Mouse (Mus musculus) ES-E14 (cell line): ENCODE measurements around the gene Fryl. TPM values are rescaled to one million over a fixed set of nuclear protein-coding genes. Genes with fewer than 3 reads are reported as not detected.
A peak's percentile ranks its signal among the peaks of the same experiment; 100 is the strongest.

Source experiments
- DNase-seq: peaks from one replicate; pipeline ENCODE4 v3.0.0-alpha.2; 2013; ENCODE audit warnings: low read depth, low spot score
- H3K27ac ChIP-seq: 2 replicates; pipeline ENCODE4 v1.5.1; 2012; ENCODE audit warnings: low read depth, mild to moderate bottlenecking, low read length, moderate library complexity, mixed read lengths; ENCODE audit not compliant: poor library complexity, insufficient read depth, severe bottlenecking
- H3K36me3 ChIP-seq: 2 replicates; pipeline ENCODE4 v1.6.1; 2012; ENCODE audit warnings: mild to moderate bottlenecking, low read length, moderate library complexity, mixed read lengths; ENCODE audit not compliant: control insufficient read depth, poor library complexity, insufficient read depth, severe bottlenecking
- H3K4me1 ChIP-seq, 2 experiments: fragments of 150-350 bp in 1 of 2; sonication (generic) in 1 of 2; 2 replicates each; pipeline ENCODE4 v1.6.1; 2012; ENCODE audit warnings: low read length in 2 of 2, mild to moderate bottlenecking in 1 of 2, mixed read lengths in 1 of 2; ENCODE audit not compliant: control insufficient read depth in 2 of 2, insufficient read depth in 2 of 2, poor library complexity in 1 of 2
- H3K4me3 ChIP-seq, 2 experiments: fragments of 150-350 bp in 1 of 2; sonication (generic) in 1 of 2; 2 replicates each; pipeline ENCODE4 v1.5.1; 2012; ENCODE audit warnings: low read length in 2 of 2, low read depth in 1 of 2, mild to moderate bottlenecking in 1 of 2, mixed read lengths in 1 of 2; ENCODE audit not compliant: insufficient read depth in 1 of 2, poor library complexity in 1 of 2, severe bottlenecking in 1 of 2
- H3K9ac ChIP-seq: 2 replicates; pipeline ENCODE4 v1.6.1; 2012; ENCODE audit warnings: low read depth, mild to moderate bottlenecking, low read length, mixed read lengths; ENCODE audit not compliant: poor library complexity, insufficient read depth, severe bottlenecking
- H3K9me3 ChIP-seq: fragments of 150-350 bp; sonication (generic); 2 replicates; pipeline ENCODE4 v1.6.1; 2012; ENCODE audit warnings: low read depth, mild to moderate bottlenecking, low read length; ENCODE audit not compliant: control insufficient read depth, insufficient read depth
- CHD2 ChIP-seq: IDR thresholded peaks from 2 replicates; pipeline ENCODE4 v1.6.1; 2014; ENCODE audit warnings: mild to moderate bottlenecking, low read depth, low read length, inconsistent platforms
- HCFC1 ChIP-seq: IDR thresholded peaks from 2 replicates; pipeline ENCODE4 v1.6.1; 2012; ENCODE audit warnings: low read length, inconsistent platforms, borderline replicate concordance; ENCODE audit not compliant: insufficient read depth
- MAFK ChIP-seq: IDR thresholded peaks from 2 replicates; pipeline ENCODE4 v1.6.1; 2014; ENCODE audit warnings: mild to moderate bottlenecking, low read depth, low read length, inconsistent platforms; ENCODE audit not compliant: insufficient read depth
- ZC3H11A ChIP-seq: IDR thresholded peaks from 2 replicates; pipeline ENCODE4 v1.6.1; 2012; ENCODE audit warnings: low read depth, mild to moderate bottlenecking, inconsistent platforms, low read length, borderline replicate concordance
- ZNF384 ChIP-seq: IDR thresholded peaks from 2 replicates; pipeline ENCODE4 v1.6.1; 2012; ENCODE audit warnings: low read depth, low read length, inconsistent platforms
- in situ Hi-C, 2 experiments: fragments of 600-800 bp; cut with MboI; formaldehyde crosslinking; loops; one replicate each; pipeline ENCODE4 v1.15.1; 2025; ENCODE audit warnings: low sequenced_read_pairs in 2 of 2, inconsistent platforms in 1 of 2; ENCODE audit not compliant: unreplicated experiment in 2 of 2
- total RNA-seq: library from RNA; depleted of rRNA; stranded (reverse); fragments of 300-350 nt; gene quantifications from 2 replicates; pipeline ENCODE4 v1.2.3, GENCODE M21; 2012

Fryl gene
- total RNA-seq, 1 experiment = 53.3 TPM

- Histone ChIP-seq H3K4me3 (no peak overlapping the region), H3K9ac (no peak overlapping the region), H3K9me3 (no peaks in the 10 kb centered on the region), H3K36me3 (no peaks in the 10 kb centered on the region), H3K27ac (no peak overlapping the region), H3K4me1 (no peaks in the 10 kb centered on the region)
- TF ChIP-seq CHD2 (no peak), HCFC1 (no peak), ZNF384 (no peak), MAFK (no peak), ZC3H11A (no peak)
- in situ Hi-C loops = loop anchor here (10.0 to 25.0 kb wide), 2 partner anchors 397 to 400 kb away; no protein-coding TSS in a partner anchor
- DNase-seq = no peak
These were observed 268.6 kb downstream of the Fryl start for GRCm38 (mm10) chr5:72987786-72988185.

GRCm38 (mm10) chr5:72984091-72984490 lies 272.3 kb downstream of the Fryl start:
- Histone ChIP-seq H3K36me3 (peaks cover 2% of the 10 kb centered on the region; the same call in 1 of the 2 replicates), H3K27ac (no peak overlapping the region), H3K4me3 (no peak overlapping the region), H3K9me3 (no peaks in the 10 kb centered on the region), H3K9ac (no peak overlapping the region), H3K4me1 (no peaks in the 10 kb centered on the region)
- DNase-seq = no peak
- no peak for TF ChIP-seq MAFK
- no peak for TF ChIP-seq CHD2
- TF ChIP-seq ZNF384 = peak; percentile 77
- no peak for TF ChIP-seq HCFC1
- TF ChIP-seq ZC3H11A = peak; percentile 74
- in situ Hi-C loops = loop anchor here (10.0 to 25.0 kb wide), 2 partner anchors 401 to 403 kb away; no protein-coding TSS in a partner anchor

- in situ Hi-C loops = loop anchor here in 1 of 2 experiments (25.0 kb wide), 1 partner anchor 411 kb away; no protein-coding TSS in a partner anchor
- H3K27ac ChIP-seq = no peak overlapping the region
- peaks cover 10% of the 10 kb centered on the region; the same call in 1 of the 2 replicates for H3K36me3 ChIP-seq
- H3K4me3 ChIP-seq = no peak overlapping the region
- TF ChIP-seq ZC3H11A (no peak), ZNF384 (no peak), HCFC1 (no peak), CHD2 (no peak), MAFK (no peak)
- H3K9me3 ChIP-seq = no peaks in the 10 kb centered on the region
- DNase-seq = no peak
- no peaks in the 10 kb centered on the region for H3K4me1 ChIP-seq
- no peak overlapping the region for H3K9ac ChIP-seq
These were observed 279.9 kb downstream of the Fryl start for GRCm38 (mm10) chr5:72976539-72976938.

- no peak for DNase-seq
- H3K9me3 ChIP-seq = no peaks in the 10 kb centered on the region
- no peak overlapping the region for H3K4me3 ChIP-seq
- H3K4me1 ChIP-seq = no peaks in the 10 kb centered on the region
- in situ Hi-C loops = loop anchor here in 1 of 2 experiments (25.0 kb wide), 1 partner anchor 411 kb away; no protein-coding TSS in a partner anchor
- no peak for TF ChIP-seq CHD2
- no peak for TF ChIP-seq HCFC1
- no peak for TF ChIP-seq ZC3H11A
- TF ChIP-seq MAFK = no peak
- TF ChIP-seq ZNF384 = no peak
- H3K36me3 ChIP-seq = peaks cover 10% of the 10 kb centered on the region; the same call in 1 of the 2 replicates
- no peak overlapping the region for H3K9ac ChIP-seq
- H3K27ac ChIP-seq = no peak overlapping the region
These were observed 280.4 kb downstream of the Fryl start for GRCm38 (mm10) chr5:72975996-72976395.
